Mouse (Mus musculus): ENCODE measurements around the gene St6galnac5.

GRCm38 (mm10) chr3:152792601-152793000, 189.4 kb downstream of the St6galnac5 start:
- TF ChIP-seq CTCF (IDR thresholded peaks at IDR 0.05; ENCODE audit: control insufficient read depth, insufficient read depth, low read length) = no peak
- TF ChIP-seq POLR2A (IDR thresholded peaks at IDR 0.05; ENCODE audit: borderline replicate concordance, control insufficient read depth, low read depth, low read length) = no peak
